Mouse (Mus musculus): ENCODE data around the gene Cyb5d1. TPM values are rescaled to one million over a fixed set of nuclear protein-coding genes. Genes with fewer than 3 reads are reported as not detected.
A peak's percentile ranks its signal among the peaks of the same experiment; 100 is the strongest.

The Cyb5d1 gene
- polyA plus RNA-seq, 1 experiment from 2014 or later, result 47.7 TPM

GRCm38 (mm10) chr11:69406867-69407723, 11.7 kb upstream of the Cyb5d1 start:
- H3K4me3 ChIP-seq (replicated peaks), result no peak overlapping the region
- peak overlapping the region; percentile 7; the same call in 1 of the 2 replicates for H3K4me2 ChIP-seq (replicated peaks)
- H3K27me3 ChIP-seq, result no peaks in the 10 kb centered on the region
- no peak for ATAC-seq
- 88% methylated on average over 16 of the region's 16 CpGs for WGBS
- no peaks in the 10 kb centered on the region for H3K9me3 ChIP-seq
- no peak overlapping the region for H3K27ac ChIP-seq
- no peak overlapping the region for H3K9ac ChIP-seq (replicated peaks)
- H3K36me3 ChIP-seq, result peaks cover 63% of the 10 kb centered on the region
- H3K4me1 ChIP-seq (replicated peaks), result peaks cover 35% of the 10 kb centered on the region

GRCm38 (mm10) chr11:69406282-69406681, 10.9 kb upstream of the Cyb5d1 start:
- 88% methylated on average over 19 of the region's 19 CpGs for WGBS
- H3K36me3 ChIP-seq, result peaks cover 67% of the 10 kb centered on the region
- H3K9me3 ChIP-seq, result no peaks in the 10 kb centered on the region
- no peak overlapping the region for H3K4me3 ChIP-seq (replicated peaks)
- no peaks in the 10 kb centered on the region for H3K27me3 ChIP-seq
- H3K4me2 ChIP-seq (replicated peaks), result no peak overlapping the region
- no peak for ATAC-seq
- H3K4me1 ChIP-seq (replicated peaks), result peaks cover 32% of the 10 kb centered on the region
- H3K9ac ChIP-seq (replicated peaks), result no peak overlapping the region
- no peak overlapping the region for H3K27ac ChIP-seq

- no peak overlapping the region for H3K4me3 ChIP-seq (replicated peaks)
- H3K27me3 ChIP-seq, result peaks cover 5% of the 10 kb centered on the region
- peaks cover 36% of the 10 kb centered on the region for H3K4me1 ChIP-seq (replicated peaks)
- no peak overlapping the region for H3K27ac ChIP-seq
- no peak for ATAC-seq
- H3K36me3 ChIP-seq, result peaks cover 74% of the 10 kb centered on the region
- WGBS, result 92% methylated on average over 24 of the region's 24 CpGs
- H3K9me3 ChIP-seq, result no peaks in the 10 kb centered on the region
- H3K9ac ChIP-seq (replicated peaks), result no peak overlapping the region
- no peak overlapping the region for H3K4me2 ChIP-seq (replicated peaks)
Observed at GRCm38 (mm10) chr11:69405397-69406200, 10.2 kb upstream of the Cyb5d1 start.

- Histone ChIP-seq H3K4me3 (replicated peaks) (no peak overlapping the region), H3K27ac (no peak overlapping the region), H3K36me3 (peaks cover 82% of the 10 kb centered on the region), H3K9ac (replicated peaks) (no peak overlapping the region), H3K4me1 (replicated peaks) (peaks cover 35% of the 10 kb centered on the region), H3K27me3 (peaks cover 13% of the 10 kb centered on the region), H3K9me3 (no peaks in the 10 kb centered on the region), H3K4me2 (replicated peaks) (no peak overlapping the region)
- ATAC-seq, result no peak
- WGBS, result 92% methylated on average over 23 of the region's 24 CpGs
Observed at GRCm38 (mm10) chr11:69404595-69405396, 9.4 kb upstream of the Cyb5d1 start.

- Histone ChIP-seq H3K4me3 (replicated peaks) (no peak overlapping the region), H3K27me3 (peaks cover 16% of the 10 kb centered on the region), H3K4me2 (replicated peaks) (no peak overlapping the region), H3K9ac (replicated peaks) (no peak overlapping the region; the same call in 1 of the 2 replicates), H3K9me3 (no peaks in the 10 kb centered on the region), H3K36me3 (peaks cover 88% of the 10 kb centered on the region), H3K27ac (no peak overlapping the region), H3K4me1 (replicated peaks) (peaks cover 34% of the 10 kb centered on the region)
- no peak for ATAC-seq
- 92% methylated on average over 38 of the region's 38 CpGs for WGBS
Observed at GRCm38 (mm10) chr11:69403691-69404594, 8.5 kb upstream of the Cyb5d1 start.

DNA sequence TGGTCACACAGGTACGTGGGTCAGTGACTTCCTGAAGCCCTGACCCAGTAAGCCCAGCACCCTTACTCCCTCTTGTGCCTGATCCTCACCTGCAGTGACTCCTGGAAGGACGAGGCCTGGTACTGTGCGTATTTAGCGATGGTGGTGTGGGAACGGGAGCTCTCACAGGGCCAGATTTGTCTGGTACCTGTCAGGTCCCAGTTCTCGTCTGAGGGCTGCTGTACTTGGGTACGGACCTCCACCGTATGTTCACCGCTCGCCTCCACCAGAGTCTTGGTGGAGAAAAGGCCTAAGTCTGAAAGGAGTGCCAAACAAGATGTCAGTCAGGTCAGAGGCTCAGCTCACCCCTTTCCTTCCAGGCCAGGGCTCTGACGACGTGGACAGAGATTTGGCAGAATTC, 6.6 kb upstream of the Cyb5d1 start:
- 85% methylated on average over 12 of the region's 12 CpGs for WGBS

DNA sequence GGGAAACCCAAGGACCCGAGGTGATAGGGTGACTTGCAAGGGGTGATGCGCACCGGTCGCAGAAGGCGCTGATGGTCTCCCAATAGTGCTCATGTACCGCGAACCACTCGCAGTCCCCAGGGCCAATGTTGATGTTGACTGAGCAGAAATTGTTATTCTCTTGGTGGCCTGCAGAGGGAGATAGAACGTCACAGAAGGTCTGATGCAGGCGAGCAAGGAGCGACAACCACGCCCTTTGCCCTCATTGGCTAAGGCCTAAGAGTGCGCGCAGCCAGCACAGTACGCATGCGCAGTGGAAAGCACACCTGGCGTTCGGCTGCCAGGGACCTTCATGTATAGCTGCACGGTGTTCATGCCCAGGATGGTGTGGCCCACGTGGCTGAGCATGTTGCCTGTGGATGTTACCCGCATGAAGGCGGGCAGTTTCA, 5.8 kb upstream of the Cyb5d1 start:
- H3K36me3 ChIP-seq, result peaks cover 74% of the 10 kb centered on the region
- ATAC-seq, result peak; percentile 79
- no peak overlapping the region for H3K4me2 ChIP-seq (replicated peaks)
- H3K9ac ChIP-seq (replicated peaks), result no peak overlapping the region
- 15% methylated on average over 22 of the region's 22 CpGs for WGBS
- H3K9me3 ChIP-seq, result no peaks in the 10 kb centered on the region
- H3K4me1 ChIP-seq (replicated peaks), result peaks cover 43% of the 10 kb centered on the region
- peaks cover 18% of the 10 kb centered on the region for H3K27me3 ChIP-seq
- H3K27ac ChIP-seq, result no peak overlapping the region
- no peak overlapping the region for H3K4me3 ChIP-seq (replicated peaks)

More for the DNA sequence above, 6.6 kb upstream of the Cyb5d1 start:
- no peak overlapping the region for H3K4me3 ChIP-seq (replicated peaks)
- peaks cover 82% of the 10 kb centered on the region for H3K36me3 ChIP-seq
- peak overlapping the region; percentile 35; the same call in 1 of the 2 replicates for H3K27ac ChIP-seq
- H3K9me3 ChIP-seq, result no peaks in the 10 kb centered on the region
- H3K4me2 ChIP-seq (replicated peaks), result no peak overlapping the region
- H3K27me3 ChIP-seq, result peaks cover 18% of the 10 kb centered on the region
- ATAC-seq, result no peak
- H3K9ac ChIP-seq (replicated peaks), result no peak overlapping the region
- peaks cover 35% of the 10 kb centered on the region for H3K4me1 ChIP-seq (replicated peaks)

DNA sequence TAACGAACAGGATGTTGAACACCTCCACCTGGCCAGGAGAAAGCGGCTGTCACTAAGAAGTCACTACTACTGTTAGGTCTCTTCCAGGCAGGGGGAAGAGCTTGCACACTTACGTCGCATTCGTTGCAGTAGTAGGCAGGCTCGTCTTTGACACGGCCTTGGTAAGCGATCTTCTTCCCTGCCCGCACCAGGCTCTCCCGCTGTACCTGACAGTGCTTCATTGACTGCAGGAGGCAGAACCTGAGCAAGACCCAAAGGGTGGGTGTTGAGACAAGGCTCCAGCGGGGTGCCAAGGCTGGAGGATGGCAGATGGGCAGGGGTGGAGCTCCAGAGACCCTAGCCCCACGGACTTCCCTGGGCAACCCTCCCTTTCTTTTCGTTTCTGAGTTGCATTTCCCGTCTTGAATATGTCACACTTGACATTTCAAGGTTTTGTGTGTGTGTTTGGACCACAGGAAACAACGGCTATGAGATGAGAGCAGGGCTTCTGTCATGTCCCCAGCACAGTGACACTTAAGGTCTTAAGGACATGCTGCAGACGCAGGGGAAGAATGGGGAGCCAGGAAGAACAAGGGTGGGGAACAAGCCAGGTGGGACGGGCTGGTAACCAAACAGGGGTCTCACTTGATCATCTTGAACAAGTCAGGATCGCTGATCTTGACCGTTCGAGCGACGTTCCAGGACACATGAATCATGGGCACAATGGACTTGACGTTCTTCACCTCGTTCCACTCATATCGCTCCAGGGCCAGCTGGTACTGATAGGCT, 4.8 kb upstream of the Cyb5d1 start:
- peaks cover 44% of the 10 kb centered on the region for H3K4me1 ChIP-seq (replicated peaks)
- H3K4me3 ChIP-seq (replicated peaks), result no peak overlapping the region
- no peaks in the 10 kb centered on the region for H3K9me3 ChIP-seq
- H3K36me3 ChIP-seq, result peaks cover 64% of the 10 kb centered on the region
- H3K4me2 ChIP-seq (replicated peaks), result no peak overlapping the region
- no peak for ATAC-seq
- WGBS, result 78% methylated on average over 25 of the region's 25 CpGs
- H3K27me3 ChIP-seq, result peaks cover 18% of the 10 kb centered on the region
- no peak overlapping the region; the same call in 1 of the 2 replicates for H3K9ac ChIP-seq (replicated peaks)
- H3K27ac ChIP-seq, result no peak overlapping the region

GRCm38 (mm10) chr11:69399201-69400082, 4.0 kb upstream of the Cyb5d1 start:
- Histone ChIP-seq H3K4me3 (replicated peaks) (no peak overlapping the region), H3K4me1 (replicated peaks) (peaks cover 47% of the 10 kb centered on the region), H3K4me2 (replicated peaks) (peak overlapping the region; percentile 19; the same call in 1 of the 2 replicates), H3K27me3 (peaks cover 18% of the 10 kb centered on the region), H3K9me3 (no peaks in the 10 kb centered on the region), H3K9ac (replicated peaks) (peak overlapping the region; percentile 51), H3K27ac (no peak overlapping the region), H3K36me3 (peaks cover 56% of the 10 kb centered on the region)
- WGBS, result 14% methylated on average over 66 of the region's 66 CpGs
- ATAC-seq, result no peak
